14 mouse cellular contexts compared by ENCODE assay signal in genomic region chr14:31165458-31165857, GRCm38 (mm10). TPM values are rescaled to one million over a fixed set of nuclear protein-coding genes. Genes with fewer than 3 reads are reported as not detected.
A peak's percentile ranks its signal among the peaks of the same experiment; 100 is the strongest.
DNase-seq lines count a peak whose midpoint lies in the region; ATAC-seq and TF ChIP-seq lines count a peak whose summit lies in the region.
"Had no signal": no experiment of that assay in that cellular context is flagged by ENCODE, and none has a peak within 500 bp of the region (broad histone marks: within the 10 kb centered on the region; RNA-seq: fewer than 3 reads in every experiment).

No protein-coding gene starts in this region.

- TF ChIP-seq POLR2A in heart, adult 2 months (IDR thresholded peaks at IDR 0.05; ENCODE audit: insufficient read depth, low read depth, low read length) = no peak

- no peak for TF ChIP-seq CTCF in heart, adult 2 months (IDR thresholded peaks at IDR 0.05)
- no peak for TF ChIP-seq CTCF in hindbrain, postnatal 0 days (IDR thresholded peaks at IDR 0.05; ENCODE audit: low read depth)

- peaks cover 5% of the 10 kb centered on the region for H3K4me1 ChIP-seq in heart, adult 2 months (ENCODE audit: control insufficient read depth, insufficient read depth, low read length)
- peaks cover 29% of the 10 kb centered on the region for H3K4me1 ChIP-seq in hindbrain, embryonic 10.5 days (replicated peaks)
- H3K4me1 ChIP-seq in hindbrain, postnatal 0 days (ENCODE audit: insufficient read depth, low read length) = peaks cover 14% of the 10 kb centered on the region
- peaks cover 66% of the 10 kb centered on the region for H3K4me1 ChIP-seq in liver, embryonic 12.5 days
- peaks cover 24% of the 10 kb centered on the region for H3K4me1 ChIP-seq in liver, embryonic 11.5 days (replicated peaks; ENCODE audit: control insufficient read depth, insufficient read depth, low read length)
- H3K4me1 ChIP-seq in brown adipose tissue, adult 24 weeks (ENCODE audit: control insufficient read depth, insufficient read depth, insufficient read length, low read length) = peaks cover 12% of the 10 kb centered on the region
- no peaks in the 10 kb centered on the region for H3K4me1 ChIP-seq in midbrain, embryonic 16.5 days (ENCODE audit: control insufficient read depth, insufficient read depth, low read length)
- H3K4me1 ChIP-seq: midbrain, embryonic 15.5 days had no signal

- 50% methylated on average over 7 of the region's 7 CpGs for WGBS in heart, adult 2 months
- 54% methylated on average over 7 of the region's 7 CpGs for WGBS in hindbrain, embryonic 10.5 days
- 42% methylated on average over 7 of the region's 7 CpGs for WGBS in hindbrain, postnatal 0 days
- WGBS in liver, embryonic 12.5 days (ENCODE audit: insufficient replicate concordance) = 43% methylated on average over 7 of the region's 7 CpGs
- WGBS in liver, embryonic 11.5 days = 54% methylated on average over 7 of the region's 7 CpGs
- WGBS in midbrain, embryonic 16.5 days = 58% methylated on average over 7 of the region's 7 CpGs

- intact Hi-C loops in heart, adult 2 months (cut with DNase I) = no loop called here

- TF ChIP-seq EP300 in heart, adult 2 months (IDR thresholded peaks at IDR 0.05; ENCODE audit: insufficient read depth, low read depth, low read length) = no peak

- no peak overlapping the region for H3K4me2 ChIP-seq in hindbrain, postnatal 0 days (ENCODE audit: low read depth, low read length)
- H3K4me2 ChIP-seq in liver, embryonic 12.5 days = peak overlapping the region; percentile 34; the same call in 1 of the 2 replicates
- no peak overlapping the region for H3K4me2 ChIP-seq in liver, embryonic 11.5 days
- no peak overlapping the region for H3K4me2 ChIP-seq in midbrain, embryonic 16.5 days (ENCODE audit: low read length)
- H3K4me2 ChIP-seq: embryonic facial prominence, embryonic 12.5 days; midbrain, embryonic 15.5 days had no signal

- no peak for ATAC-seq in hindbrain, postnatal 0 days
- no peak for ATAC-seq in liver, embryonic 12.5 days
- ATAC-seq in liver, embryonic 11.5 days (replicated peaks; ENCODE audit: low FRiP score) = no peak
- ATAC-seq in midbrain, embryonic 16.5 days = no peak
- ATAC-seq: midbrain, embryonic 15.5 days had no signal

- H3K9ac ChIP-seq in heart, adult 2 months (ENCODE audit: low read depth, low read length) = no peak overlapping the region; the same call in 1 of the 2 replicates
- no peak overlapping the region for H3K9ac ChIP-seq in hindbrain, postnatal 0 days (replicated peaks; ENCODE audit: low read length)
- H3K9ac ChIP-seq in liver, embryonic 12.5 days = no peak overlapping the region
- H3K9ac ChIP-seq in liver, embryonic 11.5 days (ENCODE audit: low read depth, low read length) = no peak overlapping the region
- no peak overlapping the region for H3K9ac ChIP-seq in midbrain, embryonic 16.5 days (ENCODE audit: low read depth, low read length)
- H3K9ac ChIP-seq: embryonic facial prominence, embryonic 12.5 days; limb, embryonic 15.5 days; midbrain, embryonic 15.5 days had no signal

- no peaks in the 10 kb centered on the region for H3K36me3 ChIP-seq in heart, adult 2 months (ENCODE audit: control insufficient read depth, insufficient read depth, low read length)
- peaks cover 8% of the 10 kb centered on the region for H3K36me3 ChIP-seq in hindbrain, embryonic 10.5 days
- no peaks in the 10 kb centered on the region for H3K36me3 ChIP-seq in hindbrain, postnatal 0 days (ENCODE audit: insufficient read depth, low read length)
- H3K36me3 ChIP-seq in liver, embryonic 12.5 days = peaks cover 3% of the 10 kb centered on the region
- peaks cover 5% of the 10 kb centered on the region; the same call in 1 of the 2 replicates for H3K36me3 ChIP-seq in liver, embryonic 11.5 days (ENCODE audit: control insufficient read depth, insufficient read depth, low read length)
- no peaks in the 10 kb centered on the region for H3K36me3 ChIP-seq in midbrain, embryonic 16.5 days (ENCODE audit: control insufficient read depth, insufficient read depth, low read length)

- no peaks in the 10 kb centered on the region for H3K27me3 ChIP-seq in heart, adult 2 months (ENCODE audit: control insufficient read depth, insufficient read depth, low read length)
- no peaks in the 10 kb centered on the region for H3K27me3 ChIP-seq in hindbrain, embryonic 10.5 days (ENCODE audit: insufficient read depth, poor library complexity, severe bottlenecking)
- no peaks in the 10 kb centered on the region for H3K27me3 ChIP-seq in hindbrain, postnatal 0 days (ENCODE audit: insufficient read depth, low read length)
- peaks cover 55% of the 10 kb centered on the region for H3K27me3 ChIP-seq in liver, embryonic 12.5 days (replicated peaks)
- peaks cover 7% of the 10 kb centered on the region; the same call in 1 of the 2 replicates for H3K27me3 ChIP-seq in liver, embryonic 11.5 days (replicated peaks; ENCODE audit: control insufficient read depth, insufficient read depth, low read length)
- H3K27me3 ChIP-seq in midbrain, embryonic 16.5 days (ENCODE audit: control insufficient read depth, insufficient read depth, low read depth, low read length) = no peaks in the 10 kb centered on the region
- H3K27me3 ChIP-seq: embryonic facial prominence, embryonic 12.5 days; limb, embryonic 15.5 days; midbrain, embryonic 15.5 days had no signal

- no peak for DNase-seq in heart, adult 2 months
- DNase-seq in heart, adult 9 months (ENCODE audit: low spot score in 2 of 2) = no peak
- no peak for DNase-seq in hindbrain, embryonic 10.5 days (ENCODE audit: low spot score)
- DNase-seq in hindbrain, postnatal 0 days (ENCODE audit: low spot score) = no peak
- no peak for DNase-seq in liver, embryonic 11.5 days (ENCODE audit: low spot score)
- DNase-seq: adrenal gland, adult 8-10 months; thymus, adult 2 months had no signal

- no peaks in the 10 kb centered on the region for H3K9me3 ChIP-seq in hindbrain, embryonic 10.5 days
- H3K9me3 ChIP-seq in hindbrain, postnatal 0 days (ENCODE audit: low read length) = no peaks in the 10 kb centered on the region
- no peaks in the 10 kb centered on the region for H3K9me3 ChIP-seq in liver, embryonic 12.5 days (replicated peaks)
- no peaks in the 10 kb centered on the region for H3K9me3 ChIP-seq in liver, embryonic 11.5 days (ENCODE audit: control insufficient read depth, low read length)
- no peaks in the 10 kb centered on the region for H3K9me3 ChIP-seq in midbrain, embryonic 16.5 days (replicated peaks; ENCODE audit: control insufficient read depth, low read length, poor library complexity, severe bottlenecking)
- H3K9me3 ChIP-seq: embryonic facial prominence, embryonic 12.5 days; limb, embryonic 15.5 days; midbrain, embryonic 15.5 days had no signal

- H3K4me3 ChIP-seq in heart, adult 2 months = no peak overlapping the region
- H3K4me3 ChIP-seq in hindbrain, embryonic 10.5 days = no peak overlapping the region
- H3K4me3 ChIP-seq in hindbrain, postnatal 0 days (ENCODE audit: low read length) = no peak overlapping the region
- H3K4me3 ChIP-seq in liver, embryonic 12.5 days = no peak overlapping the region
- H3K4me3 ChIP-seq in liver, embryonic 11.5 days (ENCODE audit: low read depth, low read length) = no peak overlapping the region
- H3K4me3 ChIP-seq in brown adipose tissue, adult 24 weeks (ENCODE audit: insufficient read depth, low read depth, low read length) = no peak overlapping the region
- H3K4me3 ChIP-seq in midbrain, embryonic 16.5 days (ENCODE audit: low read depth, low read length) = no peak overlapping the region
- H3K4me3 ChIP-seq: embryonic facial prominence, embryonic 12.5 days; limb, embryonic 15.5 days; midbrain, embryonic 15.5 days had no signal

- peak overlapping the region; percentile 42; the same call in 1 of the 2 replicates for H3K27ac ChIP-seq in heart, adult 2 months
- peak overlapping the region; percentile 56; the same call in 1 of the 2 replicates for H3K27ac ChIP-seq in hindbrain, embryonic 10.5 days
- no peak overlapping the region for H3K27ac ChIP-seq in hindbrain, postnatal 0 days
- no peak overlapping the region for H3K27ac ChIP-seq in liver, embryonic 12.5 days
- no peak overlapping the region for H3K27ac ChIP-seq in liver, embryonic 11.5 days (ENCODE audit: low read depth, low read length)
- 0 out of 2 replicates have a peak overlapping the region, but pooled peaks have one; percentile 5 for H3K27ac ChIP-seq in brown adipose tissue, adult 24 weeks (replicated peaks; ENCODE audit: low read depth, low read length)
- no peak overlapping the region for H3K27ac ChIP-seq in midbrain, embryonic 16.5 days (ENCODE audit: low read length)
- H3K27ac ChIP-seq: embryonic facial prominence, embryonic 12.5 days; limb, embryonic 15.5 days; midbrain, embryonic 15.5 days had no signal

- H3K79me2 ChIP-seq in heart, adult 2 months (replicated peaks; ENCODE audit: control insufficient read depth, insufficient read depth, low read length) = no peaks in the 10 kb centered on the region

RNA-seq across cellular contexts. Expression of gene Stab1, which starts 3.0 kb away (rescaled TPM):
- 10 to 100 TPM; 64.2 to 65.0 TPM for total RNA-seq in heart, adult 2 months (2021)
- 77.0 and 90.8 TPM in 2 replicates for polyA plus RNA-seq in heart, adult 2 months (2012; rRNA removed)
- 23.0 and 25.7 TPM in 2 replicates for polyA plus RNA-seq in hindbrain, embryonic 10.5 days (2016; fragmentation: Nextera tagmentation; extraction: Ambion mirVana)
- total RNA-seq in hindbrain, postnatal 0 days (2014; rRNA removed) = 31.2 and 35.4 TPM in 2 replicates
- 10.5 and 11.5 TPM in 2 replicates for polyA plus RNA-seq in hindbrain, postnatal 0 days (2015; fragmentation: Nextera tagmentation; extraction: Ambion mirVana)
- polyA plus RNA-seq in liver, embryonic 12.5 days (2016; fragmentation: Nextera tagmentation; extraction: Ambion mirVana) = 27.4 and 28.0 TPM in 2 replicates
- 25.3 and 39.9 TPM in 2 replicates for polyA plus RNA-seq in liver, embryonic 11.5 days (2014; fragmentation: Nextera tagmentation; extraction: Ambion mirVana)
- 25.2 and 28.0 TPM in 2 replicates for polyA plus RNA-seq in brown adipose tissue, adult 24 weeks (2012; ENCODE audit: insufficient read depth, insufficient read length, missing spikeins)
- 11.2 and 15.4 TPM in 2 replicates for polyA plus RNA-seq in midbrain, embryonic 16.5 days (2015; fragmentation: Nextera tagmentation; extraction: Ambion mirVana)
- total RNA-seq: common myeloid progenitor, adult 5-6 weeks had no signal

RNA-seq across cellular contexts. Expression of gene Nt5dc2, which starts 34.6 kb away (rescaled TPM):
- 10 to 100 TPM; 18.7 to 21.8 TPM for total RNA-seq in heart, adult 2 months (2021)
- 52.5 and 82.7 TPM in 2 replicates for polyA plus RNA-seq in heart, adult 2 months (2012; rRNA removed)
- 610 and 619 TPM in 2 replicates for polyA plus RNA-seq in hindbrain, embryonic 10.5 days (2016; fragmentation: Nextera tagmentation; extraction: Ambion mirVana)
- total RNA-seq in hindbrain, postnatal 0 days (2014; rRNA removed) = 209 and 236 TPM in 2 replicates
- polyA plus RNA-seq in hindbrain, postnatal 0 days (2015; fragmentation: Nextera tagmentation; extraction: Ambion mirVana) = 203 and 204 TPM in 2 replicates
- 298 and 306 TPM in 2 replicates for polyA plus RNA-seq in liver, embryonic 12.5 days (2016; fragmentation: Nextera tagmentation; extraction: Ambion mirVana)
- 401 and 406 TPM in 2 replicates for polyA plus RNA-seq in liver, embryonic 11.5 days (2014; fragmentation: Nextera tagmentation; extraction: Ambion mirVana)
- 2.5 and 4.0 TPM in 2 replicates for polyA plus RNA-seq in brown adipose tissue, adult 24 weeks (2012; ENCODE audit: insufficient read depth, insufficient read length, missing spikeins)
- polyA plus RNA-seq in midbrain, embryonic 16.5 days (2015; fragmentation: Nextera tagmentation; extraction: Ambion mirVana) = 170 and 199 TPM in 2 replicates

RNA-seq across cellular contexts. Expression of gene Smim4, which starts 36.7 kb away (rescaled TPM):
- 10 to 100 TPM; 61.1 to 81.3 TPM for total RNA-seq in heart, adult 2 months (2021)
- polyA plus RNA-seq in heart, adult 2 months (2012; rRNA removed) = 57.5 and 81.7 TPM in 2 replicates
- polyA plus RNA-seq in hindbrain, embryonic 10.5 days (2016; fragmentation: Nextera tagmentation; extraction: Ambion mirVana) = 67.8 and 74.2 TPM in 2 replicates
- total RNA-seq in hindbrain, postnatal 0 days (2014; rRNA removed) = 0.93 and 5.0 TPM in 2 replicates
- 59.5 and 64.8 TPM in 2 replicates for polyA plus RNA-seq in hindbrain, postnatal 0 days (2015; fragmentation: Nextera tagmentation; extraction: Ambion mirVana)
- 95.4 and 103 TPM in 2 replicates for polyA plus RNA-seq in liver, embryonic 12.5 days (2016; fragmentation: Nextera tagmentation; extraction: Ambion mirVana)
- polyA plus RNA-seq in liver, embryonic 11.5 days (2014; fragmentation: Nextera tagmentation; extraction: Ambion mirVana) = 90.3 and 107 TPM in 2 replicates
- 119 and 175 TPM in 2 replicates for polyA plus RNA-seq in brown adipose tissue, adult 24 weeks (2012; ENCODE audit: insufficient read depth, insufficient read length, missing spikeins)
- 38.4 and 57.0 TPM in 2 replicates for polyA plus RNA-seq in midbrain, embryonic 16.5 days (2015; fragmentation: Nextera tagmentation; extraction: Ambion mirVana)

RNA-seq across cellular contexts. Expression of gene Tnnc1, which starts 42.7 kb away (rescaled TPM):
- 1,000 to 10,000 TPM; 5,084 to 5,508 TPM for total RNA-seq in heart, adult 2 months (2021)
- polyA plus RNA-seq in heart, adult 2 months (2012; rRNA removed) = 4,851 and 5,939 TPM in 2 replicates
- polyA plus RNA-seq in hindbrain, embryonic 10.5 days (2016; fragmentation: Nextera tagmentation; extraction: Ambion mirVana) = 1.5 and 4.3 TPM in 2 replicates
- total RNA-seq in hindbrain, postnatal 0 days (2014; rRNA removed) = 0.68 and 1.6 TPM in 2 replicates
- 2.9 and 3.0 TPM in 2 replicates for polyA plus RNA-seq in hindbrain, postnatal 0 days (2015; fragmentation: Nextera tagmentation; extraction: Ambion mirVana)
- 10.8 and 11.5 TPM in 2 replicates for polyA plus RNA-seq in liver, embryonic 12.5 days (2016; fragmentation: Nextera tagmentation; extraction: Ambion mirVana)
- 17.6 and 39.0 TPM in 2 replicates for polyA plus RNA-seq in liver, embryonic 11.5 days (2014; fragmentation: Nextera tagmentation; extraction: Ambion mirVana)
- polyA plus RNA-seq in brown adipose tissue, adult 24 weeks (2012; ENCODE audit: insufficient read depth, insufficient read length, missing spikeins) = 17.2 and 24.4 TPM in 2 replicates
- 2.4 and 3.3 TPM in 2 replicates for polyA plus RNA-seq in midbrain, embryonic 16.5 days (2015; fragmentation: Nextera tagmentation; extraction: Ambion mirVana)
- total RNA-seq: common myeloid progenitor, adult 5-6 weeks had no signal

RNA-seq across cellular contexts. Expression of gene Nisch, which starts 51.3 kb away (rescaled TPM):
- total RNA-seq in heart, adult 2 months (2021) = 100 to 1,000 TPM; 123 to 129 TPM
- polyA plus RNA-seq in heart, adult 2 months (2012; rRNA removed) = 187 and 223 TPM in 2 replicates
- 432 and 459 TPM in 2 replicates for polyA plus RNA-seq in hindbrain, embryonic 10.5 days (2016; fragmentation: Nextera tagmentation; extraction: Ambion mirVana)
- total RNA-seq in hindbrain, postnatal 0 days (2014; rRNA removed) = 281 and 419 TPM in 2 replicates
- 234 and 243 TPM in 2 replicates for polyA plus RNA-seq in hindbrain, postnatal 0 days (2015; fragmentation: Nextera tagmentation; extraction: Ambion mirVana)
- polyA plus RNA-seq in liver, embryonic 12.5 days (2016; fragmentation: Nextera tagmentation; extraction: Ambion mirVana) = 145 and 151 TPM in 2 replicates
- 228 and 245 TPM in 2 replicates for polyA plus RNA-seq in liver, embryonic 11.5 days (2014; fragmentation: Nextera tagmentation; extraction: Ambion mirVana)
- 83.6 and 84.5 TPM in 2 replicates for polyA plus RNA-seq in brown adipose tissue, adult 24 weeks (2012; ENCODE audit: insufficient read depth, insufficient read length, missing spikeins)
- 354 and 388 TPM in 2 replicates for polyA plus RNA-seq in midbrain, embryonic 16.5 days (2015; fragmentation: Nextera tagmentation; extraction: Ambion mirVana)

Comparison
In these comparisons a context has a peak if more than half of its experiments do, and no peak if none do; other contexts are left out.
1. H3K27ac ChIP-seq: peak in heart, adult 2 months (single experiment), hindbrain, embryonic 10.5 days (single experiment) and brown adipose tissue, adult 24 weeks (single experiment); none in hindbrain, postnatal 0 days (single experiment), liver, embryonic 12.5 days (single experiment), liver, embryonic 11.5 days (single experiment) and midbrain, embryonic 16.5 days (single experiment).
2. RNA of gene Nt5dc2, which starts 34.6 kb away (polyA plus RNA-seq): 610 to 619 TPM in hindbrain, embryonic 10.5 days, 401 to 406 TPM in liver, embryonic 11.5 days, 298 to 306 TPM in liver, embryonic 12.5 days, 203 to 204 TPM in hindbrain, postnatal 0 days, 170 to 199 TPM in midbrain, embryonic 16.5 days and 52.5 to 82.7 TPM in heart, adult 2 months; 2.5 to 4.0 TPM in brown adipose tissue, adult 24 weeks; every median in the first group is over 10 times any median in the second.